Mouse (Mus musculus) megakaryocyte progenitor cell, adult 5-6 weeks (primary cell): Measurements from ENCODE around the gene Acvr1b. TPM values are rescaled to one million over a fixed set of nuclear protein-coding genes. Genes with fewer than 3 reads are reported as not detected.
A peak's percentile ranks its signal among the peaks of the same experiment; 100 is the strongest.

ENCODE experiments used
- ATAC-seq: replicated peaks from 2 replicates; pipeline ENCODE4 v1.8.0; 2016; ENCODE audit warnings: mild to moderate bottlenecking, moderate TSS enrichment, inconsistent platforms; ENCODE audit not compliant: poor library complexity
- total RNA-seq, 2 experiments: library from RNA; stranded (forward) in 1 of 2; stranded (reverse) in 1 of 2; fragments of 157-497, 149-512 nt in 1 of 2; fragments of 200-1000 nt in 1 of 2; gene quantifications; 2 replicates each; pipeline versions ENCODE4 v1.2.3 to v1.2.4; 2015 to 2017

The Acvr1b gene
- total RNA-seq, 2 experiments from 2014 or later: 4.8 to 6.4 TPM

- ATAC-seq: peak; percentile 81
Observed at GRCm38 (mm10) chr15:101224006-101224906, 50.4 kb downstream of the Acvr1b start, which contains the start of gene Grasp. TSS of gene Grasp (plus strand) at chr15:101224188.

- no peak for ATAC-seq
Observed at GRCm38 (mm10) chr15:101224977-101225376, 51.1 kb downstream of the Acvr1b start.

GRCm38 (mm10) chr15:101227971-101228370 is 54.1 kb downstream of the Acvr1b start:
- no peak for ATAC-seq

- ATAC-seq: no peak
Observed at GRCm38 (mm10) chr15:101228866-101229590, 55.2 kb downstream of the Acvr1b start.

- ATAC-seq: no peak
Observed at GRCm38 (mm10) chr15:101230503-101230902, 56.6 kb downstream of the Acvr1b start.

GRCm38 (mm10) chr15:101230995-101231647 is 57.3 kb downstream of the Acvr1b start:
- ATAC-seq: peak; percentile 82

- ATAC-seq: no peak
Observed at GRCm38 (mm10) chr15:101231648-101232180, 57.8 kb downstream of the Acvr1b start.

GRCm38 (mm10) chr15:101232607-101233006 is 58.7 kb downstream of the Acvr1b start:
- no peak for ATAC-seq

- ATAC-seq: no peak
Observed at GRCm38 (mm10) chr15:101233183-101233582, 59.3 kb downstream of the Acvr1b start.

GRCm38 (mm10) chr15:101233641-101234275 is 59.9 kb downstream of the Acvr1b start:
- no peak for ATAC-seq

GRCm38 (mm10) chr15:101234611-101235341 is 60.9 kb downstream of the Acvr1b start:
- ATAC-seq: no peak

- no peak for ATAC-seq
Observed at GRCm38 (mm10) chr15:101235342-101235698, 61.5 kb downstream of the Acvr1b start.

- no peak for ATAC-seq
Observed at GRCm38 (mm10) chr15:101235728-101236327, 62.0 kb downstream of the Acvr1b start.

GRCm38 (mm10) chr15:101236878-101237277 is 63.0 kb downstream of the Acvr1b start:
- peak; percentile 63 for ATAC-seq

GRCm38 (mm10) chr15:101238885-101239511 is 65.1 kb downstream of the Acvr1b start:
- peak; percentile 39; the same call in 1 of the 2 replicates for ATAC-seq

GRCm38 (mm10) chr15:101239821-101240220 is 66.0 kb downstream of the Acvr1b start:
- ATAC-seq: no peak

- peak; percentile 73 for ATAC-seq
Observed at GRCm38 (mm10) chr15:101240799-101241204, 66.9 kb downstream of the Acvr1b start.

- ATAC-seq: no peak
Observed at GRCm38 (mm10) chr15:101241236-101241635, 67.4 kb downstream of the Acvr1b start.

- ATAC-seq: no peak
Observed at GRCm38 (mm10) chr15:101241853-101242252, 68.0 kb downstream of the Acvr1b start.
